ENCODE assay signal across 10 mouse cellular contexts in the genomic region with DNA sequence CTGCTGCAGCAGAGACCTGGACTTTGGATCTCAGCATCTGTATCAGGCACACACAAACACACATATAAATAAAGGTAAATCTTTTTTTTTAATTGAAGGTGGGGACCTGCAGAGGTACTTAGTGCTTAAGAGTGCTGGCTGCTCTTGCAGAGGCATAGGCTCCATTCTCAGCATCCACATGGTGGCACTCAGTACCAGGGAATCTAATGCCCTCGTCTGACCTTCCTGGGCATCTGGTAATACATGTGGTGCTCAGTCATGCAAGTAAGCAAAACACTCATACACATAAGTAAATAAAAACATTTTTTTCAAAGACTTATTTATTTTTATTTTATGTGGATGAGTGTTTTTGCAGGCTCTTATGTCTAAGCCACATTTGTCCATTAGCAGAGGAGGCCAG. TPM values are rescaled to one million over a fixed set of nuclear protein-coding genes. Genes with fewer than 3 reads are reported as not detected.
DNase-seq lines count a peak whose midpoint lies in the region; ATAC-seq and TF ChIP-seq lines count a peak whose summit lies in the region.
"Had no signal": no experiment of that assay in that cellular context is flagged by ENCODE, and none has a peak within 500 bp of the region (broad histone marks: within the 10 kb centered on the region; RNA-seq: fewer than 3 reads in every experiment).

No protein-coding gene starts in this region.

- H3K4me1 ChIP-seq in heart, embryonic 12.5 days (replicated peaks) = peaks cover 20% of the 10 kb centered on the region
- peaks cover 10% of the 10 kb centered on the region for H3K4me1 ChIP-seq in thymus, adult 2 months (replicated peaks; ENCODE audit: control insufficient read depth, insufficient read depth, low read length)

- H3K36me3 ChIP-seq in heart, embryonic 12.5 days = no peaks in the 10 kb centered on the region
- no peaks in the 10 kb centered on the region for H3K36me3 ChIP-seq in thymus, adult 2 months (ENCODE audit: control insufficient read depth, insufficient read depth, low read length)
- H3K36me3 ChIP-seq: liver, embryonic 13.5 days had no signal

- H3K4me3 ChIP-seq in heart, embryonic 12.5 days = no peak overlapping the region
- no peak overlapping the region for H3K4me3 ChIP-seq in thymus, adult 2 months (ENCODE audit: control insufficient read depth, insufficient read depth, low read length)
- H3K4me3 ChIP-seq: liver, embryonic 13.5 days had no signal

- H3K27ac ChIP-seq in heart, embryonic 12.5 days (ENCODE audit: poor library complexity, severe bottlenecking) = no peak overlapping the region
- no peak overlapping the region for H3K27ac ChIP-seq in thymus, adult 2 months (ENCODE audit: control insufficient read depth, insufficient read depth, low read length)
- H3K27ac ChIP-seq: liver, embryonic 13.5 days had no signal

- DNase-seq in heart, adult 18-20 months = peak; percentile 40 to 61
- peak; percentile 37 for DNase-seq in thymus, adult 2 months
- DNase-seq in thymus, postnatal 4 days = no peak
- peak; percentile 29 to 45 for DNase-seq in lung, adult 18-20 months
- no peak for DNase-seq in yolk sac, embryonic 10.5 days (ENCODE audit: low spot score)
- DNase-seq: liver, embryonic 13.5 days; right cerebral cortex, postnatal 4 days had no signal

- H3K27me3 ChIP-seq in heart, embryonic 12.5 days (replicated peaks) = no peaks in the 10 kb centered on the region
- H3K27me3 ChIP-seq in thymus, adult 2 months (ENCODE audit: control insufficient read depth, insufficient read depth, low read length) = no peaks in the 10 kb centered on the region

- no peak for TF ChIP-seq POLR2A in thymus, adult 2 months (IDR thresholded peaks at IDR 0.05; ENCODE audit: control insufficient read depth, extremely low read depth, insufficient read depth, low read length, poor library complexity)

- WGBS in heart, embryonic 12.5 days = 80% methylated on average over 1 of the region's 1 CpGs
- 49% methylated on average over 1 of the region's 1 CpGs for WGBS in thymus, adult 2 months

- H3K9me3 ChIP-seq in heart, embryonic 12.5 days (replicated peaks) = no peaks in the 10 kb centered on the region
- H3K9me3 ChIP-seq: liver, embryonic 13.5 days had no signal

- no peak overlapping the region for H3K9ac ChIP-seq in heart, embryonic 12.5 days
- H3K9ac ChIP-seq: liver, embryonic 13.5 days had no signal

- H3K4me2 ChIP-seq in heart, embryonic 12.5 days = no peak overlapping the region
- H3K4me2 ChIP-seq: liver, embryonic 13.5 days had no signal

- TF ChIP-seq CTCF in thymus, adult 2 months (IDR thresholded peaks at IDR 0.05; ENCODE audit: borderline replicate concordance, control insufficient read depth, extremely low read depth, insufficient read depth, low read length, poor library complexity) = no peak

- no peak for ATAC-seq in heart, embryonic 12.5 days (ENCODE audit: insufficient number of reproducible peaks, low FRiP score)
- ATAC-seq in monocyte, adult 5-6 weeks (replicated peaks; ENCODE audit: insufficient number of reproducible peaks, low FRiP score, low TSS enrichment, poor library complexity, severe bottlenecking) = no peak
- ATAC-seq in megakaryocyte, adult 5-6 weeks (ENCODE audit: poor library complexity, severe bottlenecking) = no peak

RNA-seq across cellular contexts. Expression of a gene that starts 49.1 kb away (rescaled TPM):
- 10 to 100 TPM; 40.6 to 45.0 TPM for total RNA-seq in heart, adult 18-20 months (2021)
- polyA plus RNA-seq in heart, embryonic 12.5 days (2016; fragmentation: Nextera tagmentation; extraction: Ambion mirVana) = 69.2 and 73.6 TPM in 2 replicates
- 37.0 and 40.7 TPM in 2 replicates for polyA plus RNA-seq in thymus, adult 2 months (2012; rRNA removed)
- total RNA-seq in monocyte, adult 5-6 weeks (2017) = 134 to 222 TPM (median 199 TPM) in 3 replicates
- 148 and 158 TPM in 2 replicates for total RNA-seq in megakaryocyte, adult 5-6 weeks (2015)
- total RNA-seq in megakaryocyte, adult 5-6 weeks (2017) = 63.3 and 69.2 TPM in 2 replicates

Comparison
In these comparisons a context has a peak if more than half of its experiments do, and no peak if none do; other contexts are left out.
1. DNase-seq: peak in heart, adult 18-20 months (2 of 2), thymus, adult 2 months (single experiment) and lung, adult 18-20 months (2 of 2); none in thymus, postnatal 4 days (single experiment) and yolk sac, embryonic 10.5 days (single experiment).